Mouse (Mus musculus): Measurements from ENCODE around the gene Col16a1.

- TF ChIP-seq POLR2A (IDR thresholded peaks at IDR 0.05; ENCODE audit: borderline replicate concordance, insufficient read depth, low read length) = no peak
- no peak for TF ChIP-seq CTCF (IDR thresholded peaks at IDR 0.05; ENCODE audit: borderline replicate concordance, insufficient read depth, low read depth, low read length)
These were observed 83.2 kb downstream of the Col16a1 start for GRCm38 (mm10) chr4:130130641-130131350.

All from cerebellum, adult 2 months (tissue).